Mouse (Mus musculus): Measurements from ENCODE around the gene Tmem239.

The Tmem239 gene

DNA sequence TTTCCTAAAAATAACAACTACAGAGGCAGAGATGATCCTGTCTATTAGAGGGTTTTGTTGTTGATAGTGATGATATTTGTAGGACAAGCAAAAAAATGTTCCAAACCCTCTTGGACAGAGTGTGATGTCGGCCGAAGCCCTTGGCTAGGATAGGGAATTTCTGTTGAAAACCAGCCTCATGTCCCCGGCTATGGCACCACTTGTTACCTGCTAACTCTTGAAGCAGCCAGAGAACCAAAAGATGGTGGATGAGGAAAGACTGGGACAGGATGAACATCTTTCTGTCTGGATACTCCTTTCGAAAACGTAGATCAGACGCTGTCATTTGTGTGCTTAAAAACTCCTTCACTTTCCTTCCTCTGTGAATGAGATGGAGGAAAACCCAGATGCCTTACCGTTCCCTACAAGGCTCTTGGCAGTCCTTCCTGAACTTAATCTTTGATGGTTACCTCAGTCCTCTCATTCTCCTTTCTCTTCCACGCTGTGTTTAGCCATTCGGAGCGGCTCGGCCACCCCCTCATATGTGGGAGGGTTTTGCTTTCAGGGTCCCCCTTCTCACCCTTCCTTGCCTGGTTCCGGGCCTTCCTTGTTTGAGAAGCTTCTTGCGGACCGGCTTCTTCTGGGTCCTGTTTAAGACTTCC, 44.9 kb downstream of the Tmem239 start:
- no peak for DNase-seq (ENCODE audit: low spot score)

- DNase-seq (ENCODE audit: low spot score) = no peak
These were observed 45.4 kb downstream of the Tmem239 start for GRCm38 (mm10) chr2:130451727-130452090.

DNA sequence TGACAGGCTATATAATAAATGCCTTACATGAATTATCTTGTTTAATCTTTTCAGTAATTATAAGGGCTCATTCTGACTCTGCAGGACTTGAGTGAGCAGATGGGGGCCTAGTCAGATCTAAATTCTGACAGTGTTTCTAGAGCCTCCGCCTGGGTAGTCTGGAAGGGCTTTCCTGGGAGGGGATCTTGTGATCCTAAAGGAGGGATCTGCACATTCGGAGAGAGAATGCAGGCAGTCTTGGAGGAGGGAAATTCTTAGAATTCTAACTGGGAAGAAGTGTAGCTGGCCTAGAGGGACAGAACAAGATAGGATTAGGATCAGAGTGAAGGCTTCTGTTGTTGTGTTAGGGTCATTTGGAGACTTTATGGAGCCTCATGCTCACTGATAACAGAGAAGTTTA, 46.0 kb downstream of the Tmem239 start:
- no peak for DNase-seq (ENCODE audit: low spot score)

DNA sequence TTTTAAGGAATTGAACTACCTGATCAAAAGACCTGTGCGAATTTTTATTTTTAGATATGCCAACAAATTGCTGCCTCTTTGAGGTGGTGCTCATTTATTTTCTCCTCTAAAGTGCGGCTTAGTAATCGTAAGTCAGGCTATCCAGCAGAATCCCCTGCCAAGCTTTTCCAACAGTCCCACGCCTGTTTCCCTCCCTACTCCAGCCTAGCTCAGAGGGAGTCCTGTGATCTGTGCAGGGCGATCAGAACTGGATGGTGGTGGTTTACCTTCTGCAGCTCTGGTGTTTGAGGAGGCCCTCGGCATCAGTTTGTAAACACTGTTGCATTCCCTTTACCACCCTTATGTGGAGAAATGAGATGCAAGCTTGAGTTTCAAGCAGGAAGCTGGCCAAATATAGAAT, 47.1 kb downstream of the Tmem239 start:
- DNase-seq (ENCODE audit: low spot score) = no peak

- DNase-seq (ENCODE audit: low spot score) = no peak
These were observed 48.6 kb downstream of the Tmem239 start for GRCm38 (mm10) chr2:130454748-130455370.

Data from ovary, postnatal 36 days (tissue).